Mouse (Mus musculus) neural tube, embryonic 11.5 days (tissue): ENCODE data around the gene Sirpb1b. TPM values are rescaled to one million over a fixed set of nuclear protein-coding genes. Genes with fewer than 3 reads are reported as not detected.
"Not testable (repeated sequence)": the region's sequence is repeated elsewhere in the genome, so short reads cannot be mapped to it uniquely, and the experiment has no call there.

ENCODE experiments used
- ATAC-seq: fragments of 200-750 bp; cut with Nextera tagmentation; 2 replicates; pipeline ENCODE4 v1.8.0; 2017; ENCODE audit warnings: moderate number of reproducible peaks, mild to moderate bottlenecking, moderate TSS enrichment, moderate library complexity; ENCODE audit not compliant: insufficient read depth, low FRiP score, low TSS enrichment
- DNase-seq: peaks from one replicate; pipeline ENCODE4 v3.0.0-alpha.2; 2015; ENCODE audit warnings: low spot score
- H3K27ac ChIP-seq: fragments of 300-500 bp; sonication (generic); 2 replicates; pipeline ENCODE4 v1.5.1; 2014; ENCODE audit warnings: low read depth, mild to moderate bottlenecking, low read length
- H3K27me3 ChIP-seq: fragments of 300-500 bp; sonication (generic); 2 replicates; pipeline ENCODE4 v1.6.1; 2014; ENCODE audit warnings: mild to moderate bottlenecking, low read length, mixed read lengths; ENCODE audit not compliant: control insufficient read depth, insufficient read depth
- H3K36me3 ChIP-seq: fragments of 300-500 bp; sonication (generic); 2 replicates; pipeline ENCODE4 v1.6.1; 2014; ENCODE audit warnings: mild to moderate bottlenecking, low read length, moderate library complexity, mixed read lengths; ENCODE audit not compliant: control insufficient read depth, insufficient read depth
- H3K4me1 ChIP-seq: fragments of 300-500 bp; sonication (generic); 2 replicates; pipeline ENCODE4 v1.6.1; 2014; ENCODE audit warnings: low read length, mixed read lengths; ENCODE audit not compliant: control insufficient read depth, insufficient read depth
- H3K4me2 ChIP-seq: fragments of 300-500 bp; sonication (generic); 2 replicates; pipeline ENCODE4 v1.6.1; 2014; ENCODE audit warnings: low read depth, mild to moderate bottlenecking, moderate library complexity
- H3K4me3 ChIP-seq: fragments of 300-500 bp; sonication (generic); 2 replicates; pipeline ENCODE4 v1.5.1; 2014; ENCODE audit warnings: low read depth, low read length
- H3K9ac ChIP-seq: fragments of 300-500 bp; sonication (generic); 2 replicates; pipeline ENCODE4 v1.6.1; 2014; ENCODE audit warnings: mild to moderate bottlenecking, low read length
- H3K9me3 ChIP-seq: fragments of 300-500 bp; sonication (generic); 2 replicates; pipeline ENCODE4 v1.6.1; 2016; ENCODE audit warnings: low read length; ENCODE audit not compliant: control insufficient read depth
- WGBS: fragments of 180-500 bp; shearing (Covaris S2); extraction: QIAGEN DNeasy Blood & Tissue Kit; methylation state at CpG from one replicate; pipeline ENCODE4 v1.1.7; 2014; 5-methylcytosine and 5-hydroxymethylcytosine counted together
- polyA plus RNA-seq: library from polyadenylated mRNA; unstranded; fragments of >200 nt; fragmentation: Nextera tagmentation; extraction: Ambion mirVana; gene quantifications from 2 replicates; pipeline ENCODE4 v1.2.1, GENCODE M21; 2014

Gene Sirpb1b
- not detected in 2 replicates for polyA plus RNA-seq

DNA sequence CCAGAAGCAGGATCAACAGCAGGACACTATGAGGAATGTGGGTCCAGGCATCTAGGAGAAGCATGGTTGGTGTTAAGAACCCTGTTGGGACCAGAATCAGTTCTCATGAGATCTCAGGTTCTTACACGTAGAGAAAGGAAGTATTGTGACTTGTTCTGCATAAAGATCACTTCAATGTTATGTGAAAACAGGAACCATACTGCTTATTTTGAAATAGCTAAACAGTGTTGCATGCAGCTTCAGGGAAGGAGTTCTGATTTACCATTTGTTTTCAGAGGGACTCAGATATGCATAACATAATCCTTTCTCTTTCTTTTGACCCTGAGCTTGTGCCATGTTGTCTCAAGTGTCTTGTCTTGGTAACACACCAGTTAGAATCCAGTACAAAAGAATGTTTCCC, at the start of gene Sirpb1b:
Gene Sirpb1b, minus strand, starts transcription at position 179 of the 400 bp plus-strand sequence.
- DNase-seq, H3K4me3 ChIP-seq, H3K27me3 ChIP-seq, H3K36me3 ChIP-seq, H3K9ac ChIP-seq, ATAC-seq, H3K27ac ChIP-seq, H3K4me1 ChIP-seq, H3K9me3 ChIP-seq, H3K4me2 ChIP-seq: not testable (repeated sequence)
- no CpG with 5 or more reads among the region's 1 CpGs for WGBS

DNA sequence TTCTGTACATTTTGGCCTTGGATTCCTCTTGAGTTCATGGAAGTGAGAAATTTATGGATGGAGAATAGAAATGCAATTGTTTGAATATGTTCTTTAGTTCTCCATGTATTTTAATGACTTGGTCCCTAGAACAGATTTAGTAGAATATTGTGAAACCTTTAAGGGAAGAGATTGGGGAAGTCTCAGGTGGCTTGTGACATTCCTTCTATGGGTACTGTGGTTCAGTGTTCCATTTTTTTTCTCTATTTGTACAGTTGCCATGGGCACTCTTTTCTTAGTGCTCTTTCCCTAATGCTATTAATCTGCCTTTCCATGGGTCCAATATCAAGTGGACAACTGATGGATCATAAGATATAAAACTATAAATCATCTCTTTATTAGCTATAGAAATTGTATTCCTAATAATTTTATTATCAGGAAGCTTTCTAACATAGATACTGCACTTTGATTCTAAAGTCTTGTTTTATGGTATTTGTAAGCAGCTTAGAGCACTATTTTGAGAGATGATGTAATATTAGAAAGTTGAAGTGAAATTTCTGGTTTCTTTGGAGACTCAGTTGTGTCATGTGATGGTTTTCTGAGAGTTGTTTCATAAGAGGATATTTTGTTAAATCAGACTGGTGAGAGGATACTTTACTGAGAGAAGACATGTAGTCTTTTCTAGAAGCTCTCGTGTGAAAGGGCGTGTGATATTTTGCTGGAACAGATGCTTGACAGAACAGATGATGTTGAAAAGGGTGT, 15.7 kb upstream of the Sirpb1b start:
- WGBS: 90% methylated on average over 2 of the region's 2 CpGs
- not testable (repeated sequence) for H3K4me2 ChIP-seq, H3K4me1 ChIP-seq, H3K4me3 ChIP-seq, ATAC-seq, H3K36me3 ChIP-seq, H3K27me3 ChIP-seq, H3K27ac ChIP-seq, H3K9me3 ChIP-seq, H3K9ac ChIP-seq, DNase-seq

DNA sequence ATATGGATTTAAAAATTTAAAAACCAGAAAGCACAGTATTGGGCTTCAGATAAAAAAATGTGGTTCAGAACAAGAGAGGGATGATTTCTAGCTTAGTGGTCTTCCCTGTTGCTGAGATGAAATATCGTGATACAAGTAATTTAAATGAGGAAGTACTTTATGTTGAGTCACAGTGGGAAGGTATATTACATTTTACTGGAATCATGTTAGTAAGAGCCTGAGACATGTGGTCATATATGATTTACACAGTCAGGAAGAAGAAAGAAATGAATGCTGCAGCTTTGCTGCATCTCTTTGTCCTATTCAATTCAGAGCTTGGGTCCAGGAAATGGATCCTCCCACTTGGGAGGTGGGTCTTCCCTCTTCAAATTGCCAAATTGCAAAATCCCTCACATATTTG, 11.8 kb upstream of the Sirpb1b start:
- H3K9me3 ChIP-seq, H3K27me3 ChIP-seq, H3K36me3 ChIP-seq, ATAC-seq, H3K27ac ChIP-seq, H3K9ac ChIP-seq, DNase-seq, H3K4me3 ChIP-seq, H3K4me1 ChIP-seq, H3K4me2 ChIP-seq: not testable (repeated sequence)
- 96% methylated on average over 1 of the region's 1 CpGs for WGBS

DNA sequence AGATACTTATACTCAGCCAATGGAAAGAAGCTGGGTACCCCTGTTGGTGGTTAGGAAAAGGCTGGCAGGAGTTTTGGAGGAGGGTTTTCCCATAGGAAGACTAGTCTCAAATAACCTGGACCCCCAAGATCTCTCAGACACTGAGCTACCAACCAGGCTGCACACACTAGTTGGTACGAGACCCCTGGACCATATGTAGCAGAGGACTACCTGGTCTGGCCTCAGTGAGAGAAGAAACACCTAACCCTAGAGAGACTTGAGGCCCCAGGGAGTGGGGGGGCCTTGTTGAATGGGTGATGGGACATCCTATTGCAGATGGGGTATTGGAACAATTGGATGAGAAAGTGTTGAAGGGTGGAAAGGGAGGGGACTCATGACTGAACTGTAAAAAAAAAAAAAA, 8.6 kb upstream of the Sirpb1b start:
- peaks cover 4% of the 10 kb centered on the region; the same call in 1 of the 2 replicates for H3K9me3 ChIP-seq
- no peak overlapping the region for H3K4me2 ChIP-seq
- H3K9ac ChIP-seq: no peak overlapping the region
- no peak overlapping the region for H3K27ac ChIP-seq
- ATAC-seq (no peak), DNase-seq (no peak)
- WGBS: 90% methylated on average over 1 of the region's 1 CpGs
- no peaks in the 10 kb centered on the region for H3K36me3 ChIP-seq
- H3K27me3 ChIP-seq: no peaks in the 10 kb centered on the region
- H3K4me1 ChIP-seq: no peaks in the 10 kb centered on the region
- H3K4me3 ChIP-seq: no peak overlapping the region

DNA sequence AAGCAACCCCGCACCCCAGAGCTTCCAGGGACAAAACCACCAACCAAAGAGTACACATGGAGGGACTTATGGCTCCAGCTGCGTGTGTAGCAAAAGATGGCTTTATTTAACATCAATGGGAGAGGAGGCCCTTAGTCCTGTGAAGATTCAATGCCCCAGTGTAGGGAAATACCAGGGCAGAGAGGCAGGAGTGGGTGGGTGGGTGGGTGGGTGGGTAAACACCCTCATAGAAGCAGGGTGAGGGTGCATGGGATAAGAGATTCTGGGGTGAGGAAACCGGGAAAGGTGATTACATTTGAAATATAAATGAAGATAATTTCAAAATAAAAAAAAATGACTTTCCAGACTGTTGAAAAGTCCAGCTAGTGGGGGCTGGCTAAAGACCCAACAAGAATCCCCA, 8.1 kb upstream of the Sirpb1b start:
- peak; percentile 55; the same call in 1 of the 2 replicates for ATAC-seq
- not testable (repeated sequence) for H3K27me3 ChIP-seq, H3K9ac ChIP-seq, H3K4me2 ChIP-seq, H3K9me3 ChIP-seq, DNase-seq, H3K4me3 ChIP-seq, H3K27ac ChIP-seq, H3K4me1 ChIP-seq, H3K36me3 ChIP-seq
- 85% methylated on average over 3 of the region's 3 CpGs for WGBS

DNA sequence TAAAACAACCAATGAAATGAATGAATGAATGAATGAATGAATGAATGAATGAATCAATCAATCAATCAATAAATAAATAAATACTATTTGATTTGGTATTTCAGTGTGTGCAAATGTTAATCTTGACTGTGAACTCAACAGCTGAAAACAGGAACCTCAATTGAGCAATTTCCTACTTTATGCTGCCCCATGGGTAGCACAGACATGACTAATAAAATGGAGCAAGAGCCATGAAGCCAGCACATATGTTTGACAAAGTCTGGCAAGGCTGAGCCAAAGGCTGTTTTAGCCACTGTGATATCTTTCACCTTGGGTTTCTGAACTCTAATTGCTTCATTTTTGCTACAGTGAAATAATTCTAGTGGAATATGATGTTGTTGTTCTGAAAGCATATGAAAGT, 1.6 kb upstream of the Sirpb1b start:
- not testable (repeated sequence) for H3K27ac ChIP-seq, H3K4me1 ChIP-seq, H3K9ac ChIP-seq, H3K9me3 ChIP-seq, H3K4me2 ChIP-seq, ATAC-seq, DNase-seq, H3K4me3 ChIP-seq, H3K36me3 ChIP-seq, H3K27me3 ChIP-seq

DNA sequence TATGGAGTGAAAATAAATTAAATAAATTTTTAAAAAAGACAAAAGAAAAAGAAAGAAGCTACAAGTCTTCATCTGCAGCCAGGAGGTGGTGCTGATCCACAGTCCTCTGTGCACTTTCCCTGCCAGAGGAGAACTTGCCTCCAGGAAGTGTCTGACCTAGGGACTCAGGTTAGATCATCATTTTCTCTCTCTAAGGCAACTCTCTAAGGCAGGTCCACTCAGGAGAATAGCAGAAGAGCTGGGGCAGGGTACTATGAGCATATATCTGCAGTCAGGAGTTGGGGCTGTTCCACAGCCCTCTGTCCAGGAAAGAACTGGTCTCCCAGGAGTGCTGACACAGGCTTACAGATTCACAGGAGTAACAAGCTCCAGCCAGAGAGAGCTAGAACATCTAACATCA, 46.3 kb downstream of the Sirpb1b start:
- Histone ChIP-seq H3K4me1 (no peaks in the 10 kb centered on the region), H3K27me3 (no peaks in the 10 kb centered on the region), H3K9me3 (no peaks in the 10 kb centered on the region), H3K4me2 (no peak overlapping the region), H3K36me3 (no peaks in the 10 kb centered on the region), H3K27ac (no peak overlapping the region), H3K4me3 (no peak overlapping the region), H3K9ac (no peak overlapping the region)
- DNase-seq: no peak
- ATAC-seq: 0 out of 2 replicates have a peak, but pooled peaks have one; percentile 16

DNA sequence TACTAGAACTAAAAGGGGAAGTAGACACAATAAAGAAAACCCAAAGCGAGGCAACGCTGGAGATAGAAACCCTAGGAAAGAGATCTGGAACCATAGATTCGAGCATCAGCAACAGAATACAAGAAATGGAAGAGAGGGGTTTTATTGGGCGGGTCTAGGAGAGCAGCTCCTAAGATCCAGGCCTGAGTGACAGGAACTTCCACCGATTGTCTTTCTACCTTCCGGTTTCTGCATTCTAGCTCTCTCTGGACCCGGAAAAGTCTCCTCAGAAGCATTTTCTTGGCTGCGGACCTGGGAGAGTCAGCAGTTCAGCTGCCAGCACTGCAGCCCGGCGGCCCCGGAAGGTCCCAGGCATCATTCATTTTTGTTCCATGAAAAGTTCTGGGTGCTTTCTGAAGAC, 61.3 kb downstream of the Sirpb1b start:
- not testable (repeated sequence) for H3K27me3 ChIP-seq, H3K36me3 ChIP-seq, H3K4me2 ChIP-seq, H3K4me3 ChIP-seq, H3K9ac ChIP-seq, ATAC-seq, DNase-seq, H3K27ac ChIP-seq, H3K9me3 ChIP-seq, H3K4me1 ChIP-seq
- 85% methylated on average over 10 of the region's 11 CpGs for WGBS

DNA sequence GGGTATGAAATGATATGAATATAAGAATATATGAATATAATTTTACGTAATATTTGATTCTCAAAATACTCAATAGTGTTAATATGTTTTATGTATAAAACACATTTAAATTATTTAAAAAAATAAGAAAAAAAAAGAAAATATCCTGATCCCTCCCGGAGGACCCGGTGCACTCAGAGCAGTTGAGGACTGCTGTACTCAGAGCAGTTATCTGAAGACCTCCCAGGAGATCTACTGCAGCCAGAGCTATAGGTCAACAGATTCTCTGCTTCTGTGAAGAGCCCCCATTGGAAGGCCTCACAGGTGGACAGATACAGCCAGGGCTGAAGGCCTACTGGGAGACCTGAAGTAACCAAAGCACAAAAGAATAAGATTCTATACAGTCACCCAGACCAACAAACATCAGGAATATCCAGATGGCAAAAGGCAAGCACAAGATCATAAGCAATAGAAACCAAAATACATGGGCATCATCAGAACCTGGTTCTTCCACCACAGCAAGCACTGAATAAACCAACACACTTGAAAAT, 67.0 kb downstream of the Sirpb1b start:
- H3K27ac ChIP-seq, H3K4me1 ChIP-seq, H3K36me3 ChIP-seq, H3K9ac ChIP-seq, H3K4me3 ChIP-seq, H3K4me2 ChIP-seq, DNase-seq, H3K27me3 ChIP-seq, H3K9me3 ChIP-seq: not testable (repeated sequence)
- peak; percentile 71; the same call in 1 of the 2 replicates for ATAC-seq
- WGBS: 78% methylated on average over 3 of the region's 3 CpGs
